8 mouse cellular contexts compared by ENCODE assay signal in genomic region chr9:56949767-56950166, GRCm38 (mm10). TPM values are rescaled to one million over a fixed set of nuclear protein-coding genes. Genes with fewer than 3 reads are reported as not detected.
DNase-seq lines count a peak whose midpoint lies in the region; ATAC-seq and TF ChIP-seq lines count a peak whose summit lies in the region.

No protein-coding gene starts in this region.

- H3K4me2 ChIP-seq in CH12.LX (ENCODE audit: insufficient read depth, low read depth, poor library complexity, severe bottlenecking), result peak overlapping the region; percentile 53
- H3K4me2 ChIP-seq in forebrain, embryonic 13.5 days, result peak overlapping the region; percentile 89
- peak overlapping the region; percentile 65 for H3K4me2 ChIP-seq in limb, embryonic 12.5 days
- H3K4me2 ChIP-seq in neural tube, embryonic 15.5 days, result peak overlapping the region; percentile 86

- TF ChIP-seq CTCF in cerebellum, adult 2 months (IDR thresholded peaks at IDR 0.05; ENCODE audit: borderline replicate concordance, insufficient read depth, low read depth, low read length), result no peak
- TF ChIP-seq CTCF in CH12.LX (conservative IDR thresholded peaks at IDR 0.05 in 1 of 2, IDR thresholded peaks at IDR 0.05 in 1 of 2; ENCODE audit: low read depth in 2 of 2, low read length in 2 of 2), result no peak

- no peak overlapping the region for H3K27ac ChIP-seq in cerebellum, adult 2 months (ENCODE audit: insufficient read depth, low read length)
- H3K27ac ChIP-seq in CH12.LX (ENCODE audit: insufficient read depth, low read depth), result no peak overlapping the region
- H3K27ac ChIP-seq in forebrain, embryonic 13.5 days, result peak overlapping the region; percentile 52; the same call in 1 of the 2 replicates
- H3K27ac ChIP-seq in limb, embryonic 12.5 days, result peak overlapping the region; percentile 41; the same call in 1 of the 2 replicates
- no peak overlapping the region for H3K27ac ChIP-seq in neural tube, embryonic 15.5 days (replicated peaks)

- H3K79me2 ChIP-seq in CH12.LX (replicated peaks; ENCODE audit: control insufficient read depth, extremely low read depth, insufficient read depth, poor library complexity, severe bottlenecking), result no peaks in the 10 kb centered on the region

- peak overlapping the region; percentile 94 for H3K9ac ChIP-seq in CH12.LX (ENCODE audit: insufficient read depth, low read depth)
- peak overlapping the region; percentile 54 for H3K9ac ChIP-seq in forebrain, embryonic 13.5 days
- peak overlapping the region; percentile 70; the same call in 1 of the 2 replicates for H3K9ac ChIP-seq in limb, embryonic 12.5 days (replicated peaks)
- H3K9ac ChIP-seq in neural tube, embryonic 15.5 days (replicated peaks), result peak overlapping the region; percentile 34; the same call in 1 of the 2 replicates

- no peak for TF ChIP-seq RAD21 in CH12.LX (IDR thresholded peaks at IDR 0.05; ENCODE audit: low read depth, low read length)

- in situ Hi-C loops in CH12.LX (cut with MboI; ENCODE audit: low pct_ligation_motif_present, low pct_unique_long_range_greater_than_20kb, low sequenced_read_pairs), result no loop called here

- H3K36me3 ChIP-seq in CH12.LX (replicated peaks in 1 of 2; ENCODE audit: control insufficient read depth in 1 of 2, insufficient read depth in 1 of 2, low read length in 1 of 2), result peaks cover 0 to 2% of the 10 kb centered on the region in 2 experiments
- H3K36me3 ChIP-seq in forebrain, embryonic 13.5 days (ENCODE audit: poor library complexity, severe bottlenecking), result no peaks in the 10 kb centered on the region
- no peaks in the 10 kb centered on the region for H3K36me3 ChIP-seq in limb, embryonic 12.5 days
- no peaks in the 10 kb centered on the region for H3K36me3 ChIP-seq in neural tube, embryonic 15.5 days

- H3K27me3 ChIP-seq in cerebellum, adult 2 months (ENCODE audit: control insufficient read depth, insufficient read depth, low read length), result no peaks in the 10 kb centered on the region
- H3K27me3 ChIP-seq in CH12.LX (replicated peaks), result no peaks in the 10 kb centered on the region
- no peaks in the 10 kb centered on the region for H3K27me3 ChIP-seq in forebrain, embryonic 13.5 days
- no peaks in the 10 kb centered on the region for H3K27me3 ChIP-seq in limb, embryonic 12.5 days
- no peaks in the 10 kb centered on the region for H3K27me3 ChIP-seq in neural tube, embryonic 15.5 days (replicated peaks)

- TF ChIP-seq EP300 in CH12.LX (IDR thresholded peaks at IDR 0.05; ENCODE audit: low read length), result no peak

- ATAC-seq in forebrain, embryonic 13.5 days, result no peak
- ATAC-seq in limb, embryonic 12.5 days (ENCODE audit: insufficient number of reproducible peaks, insufficient read depth, low FRiP score, low TSS enrichment, low read depth), result no peak
- no peak for ATAC-seq in neural tube, embryonic 15.5 days (ENCODE audit: low FRiP score)

- dilution Hi-C loops in CH12.LX (cut with MboI; ENCODE audit: extremely low pct_ligation_motif_present, extremely low pct_unique_long_range_greater_than_20kb, low sequenced_read_pairs), result no loop called here

- DNase-seq in cerebellum, postnatal 10 days, result peak; percentile 16 to 31
- no peak for DNase-seq in cerebellum, adult 2 months
- DNase-seq in CH12.LX (ENCODE audit: extremely low read depth), result no peak
- no peak for DNase-seq in cerebellum, adult 18-20 months
- DNase-seq in adrenal gland, adult 2 months, result no peak

- WGBS in cerebellum, adult 2 months, result 25% methylated on average over 13 of the region's 13 CpGs
- 41% methylated on average over 13 of the region's 13 CpGs for WGBS in forebrain, embryonic 13.5 days
- 8% methylated on average over 13 of the region's 13 CpGs for WGBS in limb, embryonic 12.5 days
- 26% methylated on average over 13 of the region's 13 CpGs for WGBS in neural tube, embryonic 15.5 days

- H3K4me3 ChIP-seq in cerebellum, adult 2 months (replicated peaks; ENCODE audit: insufficient read depth, low read depth, low read length), result no peak overlapping the region
- peak overlapping the region; percentile 46 to 50 (median 50) for H3K4me3 ChIP-seq in CH12.LX (replicated peaks in 1 of 3; ENCODE audit: low read depth in 2 of 3, low read length in 2 of 3, poor library complexity in 1 of 3)
- peak overlapping the region; percentile 53 for H3K4me3 ChIP-seq in forebrain, embryonic 13.5 days
- peak overlapping the region; percentile 55 for H3K4me3 ChIP-seq in limb, embryonic 12.5 days (replicated peaks)
- H3K4me3 ChIP-seq in neural tube, embryonic 15.5 days (replicated peaks), result peak overlapping the region; percentile 67

- peaks cover 5% of the 10 kb centered on the region; the same call in 1 of the 2 replicates for H3K4me1 ChIP-seq in cerebellum, adult 2 months (ENCODE audit: control insufficient read depth, insufficient read depth, low read length)
- H3K4me1 ChIP-seq in CH12.LX (ENCODE audit: control insufficient read depth in 1 of 2, insufficient read depth in 2 of 2), result peaks cover 8 to 16% of the 10 kb centered on the region in 2 experiments
- H3K4me1 ChIP-seq in forebrain, embryonic 13.5 days, result peaks cover 14% of the 10 kb centered on the region
- peaks cover 9% of the 10 kb centered on the region; the same call in 1 of the 2 replicates for H3K4me1 ChIP-seq in limb, embryonic 12.5 days (replicated peaks)
- H3K4me1 ChIP-seq in neural tube, embryonic 15.5 days, result peaks cover 16% of the 10 kb centered on the region

- TF ChIP-seq POLR2A in cerebellum, adult 2 months (IDR thresholded peaks at IDR 0.05; ENCODE audit: borderline replicate concordance, insufficient read depth, low read length), result no peak
- TF ChIP-seq POLR2A in CH12.LX (IDR thresholded peaks at IDR 0.05; ENCODE audit: low read depth, low read length), result no peak

- H3K9me3 ChIP-seq in CH12.LX (replicated peaks; ENCODE audit: low read length), result no peaks in the 10 kb centered on the region
- no peaks in the 10 kb centered on the region for H3K9me3 ChIP-seq in forebrain, embryonic 13.5 days (replicated peaks)
- H3K9me3 ChIP-seq in limb, embryonic 12.5 days, result no peaks in the 10 kb centered on the region
- H3K9me3 ChIP-seq in neural tube, embryonic 15.5 days (replicated peaks), result no peaks in the 10 kb centered on the region

TF ChIP-seq in CH12.LX, 34 proteins besides CTCF, POLR2A, EP300 and RAD21:
- no peak for TF ChIP-seq MYC (IDR thresholded peaks at IDR 0.05; ENCODE audit: low read depth, low read length)
- TF ChIP-seq MAFK (IDR thresholded peaks at IDR 0.05; ENCODE audit: insufficient replicate concordance, low read length), result no peak

RNA-seq across cellular contexts. Expression of gene Snupn, which starts 0.9 kb away (rescaled TPM):
- polyA plus RNA-seq in cerebellum, adult 2 months (2012; rRNA removed), result 16.3 and 17.6 TPM in 2 replicates
- total RNA-seq in CH12.LX (2012; rRNA removed) (21.2 and 22.3 TPM in 2 replicates), CH12.LX (2014; rRNA removed) (25.1 and 27.3 TPM in 2 replicates)
- 18.3 and 21.8 TPM in 2 replicates for polyA plus RNA-seq in CH12.LX (2012; ENCODE audit: insufficient read length, low read depth)
- 30.0 and 33.7 TPM in 2 replicates for polyA plus RNA-seq in forebrain, embryonic 13.5 days (2015; fragmentation: Nextera tagmentation; extraction: Ambion mirVana)
- 27.1 and 29.2 TPM in 2 replicates for polyA plus RNA-seq in limb, embryonic 12.5 days (2016; fragmentation: Nextera tagmentation; extraction: Ambion mirVana)
- 28.3 and 29.6 TPM in 2 replicates for polyA plus RNA-seq in neural tube, embryonic 15.5 days (2015; fragmentation: Nextera tagmentation; extraction: Ambion mirVana)
- 10 to 100 TPM; 12.0 to 14.3 TPM for total RNA-seq in adrenal gland, adult 2 months (2021)
- polyA plus RNA-seq in adrenal gland, adult 2 months (2012; rRNA removed), result 4.0 and 5.8 TPM in 2 replicates

RNA-seq across cellular contexts. Expression of gene Imp3, which starts 12.5 kb away (rescaled TPM):
- polyA plus RNA-seq in cerebellum, adult 2 months (2012; rRNA removed), result 89.3 and 93.8 TPM in 2 replicates
- total RNA-seq in CH12.LX (2012; rRNA removed) (196 and 197 TPM in 2 replicates), CH12.LX (2014; rRNA removed) (134 and 165 TPM in 2 replicates)
- polyA plus RNA-seq in CH12.LX (2012; ENCODE audit: insufficient read length, low read depth), result 134 and 154 TPM in 2 replicates
- polyA plus RNA-seq in forebrain, embryonic 13.5 days (2015; fragmentation: Nextera tagmentation; extraction: Ambion mirVana), result 86.6 and 89.0 TPM in 2 replicates
- 77.9 and 80.1 TPM in 2 replicates for polyA plus RNA-seq in limb, embryonic 12.5 days (2016; fragmentation: Nextera tagmentation; extraction: Ambion mirVana)
- polyA plus RNA-seq in neural tube, embryonic 15.5 days (2015; fragmentation: Nextera tagmentation; extraction: Ambion mirVana), result 73.7 and 77.5 TPM in 2 replicates
- total RNA-seq in adrenal gland, adult 2 months (2021), result 100 to 1,000 TPM in 1 of 2 experiments, 10 to 100 TPM in 1; 68.3 to 104 TPM
- 445 and 458 TPM in 2 replicates for polyA plus RNA-seq in adrenal gland, adult 2 months (2012; rRNA removed)

RNA-seq across cellular contexts. Expression of gene Snx33, which starts 21.6 kb away (rescaled TPM):
- 8.4 and 10.3 TPM in 2 replicates for polyA plus RNA-seq in cerebellum, adult 2 months (2012; rRNA removed)
- total RNA-seq in CH12.LX (2012; rRNA removed) (2.6 and 3.2 TPM in 2 replicates), CH12.LX (2014; rRNA removed) (1.4 and 1.7 TPM in 2 replicates)
- 2.2 and 2.6 TPM in 2 replicates for polyA plus RNA-seq in CH12.LX (2012; ENCODE audit: insufficient read length, low read depth)
- 2.6 TPM in 2 replicates for polyA plus RNA-seq in forebrain, embryonic 13.5 days (2015; fragmentation: Nextera tagmentation; extraction: Ambion mirVana)
- 12.2 and 14.1 TPM in 2 replicates for polyA plus RNA-seq in limb, embryonic 12.5 days (2016; fragmentation: Nextera tagmentation; extraction: Ambion mirVana)
- polyA plus RNA-seq in neural tube, embryonic 15.5 days (2015; fragmentation: Nextera tagmentation; extraction: Ambion mirVana), result 2.2 and 3.2 TPM in 2 replicates
- 10 to 100 TPM; 18.4 to 33.8 TPM for total RNA-seq in adrenal gland, adult 2 months (2021)
- polyA plus RNA-seq in adrenal gland, adult 2 months (2012; rRNA removed), result 13.0 and 15.0 TPM in 2 replicates

RNA-seq across cellular contexts. Expression of gene Ptpn9, which starts 45.0 kb away (rescaled TPM):
- 19.2 and 20.5 TPM in 2 replicates for polyA plus RNA-seq in cerebellum, adult 2 months (2012; rRNA removed)
- total RNA-seq in CH12.LX (2012; rRNA removed), result 10.4 and 11.3 TPM in 2 replicates
- total RNA-seq in CH12.LX (2014; rRNA removed), result 10.4 and 10.9 TPM in 2 replicates
- 17.7 and 21.3 TPM in 2 replicates for polyA plus RNA-seq in CH12.LX (2012; ENCODE audit: insufficient read length, low read depth)
- polyA plus RNA-seq in forebrain, embryonic 13.5 days (2015; fragmentation: Nextera tagmentation; extraction: Ambion mirVana), result 20.0 and 20.7 TPM in 2 replicates
- 39.2 and 41.7 TPM in 2 replicates for polyA plus RNA-seq in limb, embryonic 12.5 days (2016; fragmentation: Nextera tagmentation; extraction: Ambion mirVana)
- polyA plus RNA-seq in neural tube, embryonic 15.5 days (2015; fragmentation: Nextera tagmentation; extraction: Ambion mirVana), result 23.8 and 24.9 TPM in 2 replicates
- 10 to 100 TPM; 37.2 to 47.6 TPM for total RNA-seq in adrenal gland, adult 2 months (2021)
- polyA plus RNA-seq in adrenal gland, adult 2 months (2012; rRNA removed), result 134 and 145 TPM in 2 replicates

Comparison
In these comparisons a context has a peak if more than half of its experiments do, and no peak if none do; other contexts are left out.
1. DNase-seq: peak in cerebellum, postnatal 10 days (2 of 2); none in cerebellum, adult 2 months (0 of 2), CH12.LX (single experiment), cerebellum, adult 18-20 months (0 of 2) and adrenal gland, adult 2 months (single experiment).
2. H3K27ac ChIP-seq: peak in forebrain, embryonic 13.5 days (single experiment) and limb, embryonic 12.5 days (single experiment); none in cerebellum, adult 2 months (single experiment), CH12.LX (single experiment) and neural tube, embryonic 15.5 days (single experiment).
3. H3K9ac ChIP-seq: peak in every context shown above with its lines; median percentile 94 in CH12.LX; 70 in limb, embryonic 12.5 days; 54 in forebrain, embryonic 13.5 days; 34 in neural tube, embryonic 15.5 days.
4. Peak in every context shown above with its lines, with median percentiles within 50 percentile points of each other: H3K4me2 ChIP-seq.